Mouse (Mus musculus) left cerebral cortex, adult 18-20 months (tissue): ENCODE data around the gene Zfp84. TPM values are rescaled to one million over a fixed set of nuclear protein-coding genes. Genes with fewer than 3 reads are reported as not detected.
A peak's percentile ranks its signal among the peaks of the same experiment; 100 is the strongest.
"Not testable (repeated sequence)": the region's sequence is repeated elsewhere in the genome, so short reads cannot be mapped to it uniquely, and the experiment has no call there.

ENCODE experiments used
- DNase-seq, 2 experiments: peaks; one replicate each; pipeline ENCODE4 v3.0.0; 2021 to 2022; ENCODE audit warnings: low spot score in 2 of 2, mixed read lengths in 1 of 2
- long read RNA-seq, 2 experiments: library from polyadenylated mRNA; stranded (forward); transcript quantifications; one replicate each; pipeline ENCODE4 v2.0.0; 2021
- total RNA-seq, 2 experiments: library from RNA; stranded (reverse); gene quantifications; 2 replicates each; pipeline ENCODE4 v1.2.3; 2021

Gene Zfp84
- total RNA-seq: 10 to 100 TPM; 17.8 to 18.4 TPM
- long read RNA-seq, experiment 1, full-length matches to known transcripts: 6 of 6 reads
- long read RNA-seq, experiment 1, partial matches to known transcripts: 0 of 6 reads
- long read RNA-seq, experiment 1, other reads (novel, unspliced or antisense): 0 of 6 reads
- long read RNA-seq, experiment 2, full-length matches to known transcripts: 2 of 5 reads
- long read RNA-seq, experiment 2, partial matches to known transcripts: 0 of 5 reads
- long read RNA-seq, experiment 2, other reads (novel, unspliced or antisense): 3 of 5 reads

- DNase-seq: peak; percentile 83 to 88
These were observed at the start of gene Zfp84 for GRCm38 (mm10) chr7:29768090-29768900. Zfp84 (plus strand) TSS chr7:29768552.

GRCm38 (mm10) chr7:29725461-29726142 lies 42.8 kb upstream of the Zfp84 start:
- DNase-seq: not testable (repeated sequence)

- DNase-seq: not testable (repeated sequence)
These were observed 41.5 kb upstream of the Zfp84 start, which contains the start of gene Catsperg2 for GRCm38 (mm10) chr7:29726860-29727259. Catsperg2 (minus strand) TSS chr7:29727032.

- DNase-seq: no peak
These were observed 40.3 kb upstream of the Zfp84 start for GRCm38 (mm10) chr7:29728055-29728454.

GRCm38 (mm10) chr7:29742258-29742657 lies 26.1 kb upstream of the Zfp84 start:
- no peak for DNase-seq

GRCm38 (mm10) chr7:29760476-29760875 lies 7.9 kb upstream of the Zfp84 start:
- DNase-seq: no peak

GRCm38 (mm10) chr7:29764702-29765101 lies 3.6 kb upstream of the Zfp84 start:
- DNase-seq: no peak

GRCm38 (mm10) chr7:29767058-29767686 lies 1.2 kb upstream of the Zfp84 start:
- DNase-seq: peak; percentile 86 to 89

- DNase-seq: no peak
These were observed 628 bp downstream of the Zfp84 start for GRCm38 (mm10) chr7:29768980-29769379.

- DNase-seq: no peak
These were observed 5.2 kb downstream of the Zfp84 start for GRCm38 (mm10) chr7:29773503-29773902.

GRCm38 (mm10) chr7:29774371-29774770 lies 6.0 kb downstream of the Zfp84 start:
- no peak for DNase-seq

GRCm38 (mm10) chr7:29776568-29776967 lies 8.2 kb downstream of the Zfp84 start:
- no peak for DNase-seq

- DNase-seq: no peak
These were observed 9.0 kb downstream of the Zfp84 start for GRCm38 (mm10) chr7:29777372-29777771.

- peak; percentile 79 to 87 for DNase-seq
These were observed 15.7 kb downstream of the Zfp84 start, which contains the start of gene Zfp30 for GRCm38 (mm10) chr7:29783871-29784551. Zfp30 (plus strand) TSS chr7:29783998.

- no peak for DNase-seq
These were observed 16.7 kb downstream of the Zfp84 start for GRCm38 (mm10) chr7:29785023-29785422.

GRCm38 (mm10) chr7:29785888-29786287 lies 17.5 kb downstream of the Zfp84 start:
- DNase-seq: no peak

- DNase-seq: no peak
These were observed 24.6 kb downstream of the Zfp84 start for GRCm38 (mm10) chr7:29792906-29793305.

GRCm38 (mm10) chr7:29807046-29807445 lies 38.7 kb downstream of the Zfp84 start:
- DNase-seq: no peak

GRCm38 (mm10) chr7:29812244-29812643 lies 43.9 kb downstream of the Zfp84 start:
- DNase-seq: no peak

GRCm38 (mm10) chr7:29814381-29814780 lies 46.0 kb downstream of the Zfp84 start:
- no peak for DNase-seq
